Mouse (Mus musculus): Measurements from ENCODE around the gene 2010300C02Rik.
"Not testable (repeated sequence)": the region's sequence is repeated elsewhere in the genome, so short reads cannot be mapped to it uniquely, and the experiment has no call there.

The 2010300C02Rik gene

GRCm38 (mm10) chr1:37719761-37720640, at the start of gene 2010300C02Rik:
Gene 2010300C02Rik (minus strand): TSS chr1:37720085.
- peak in 1 of 2 experiments; percentile 17 for DNase-seq

GRCm38 (mm10) chr1:37759407-37759806, 39.5 kb upstream of the 2010300C02Rik start:
- DNase-seq: no peak

GRCm38 (mm10) chr1:37744650-37745259, 24.9 kb upstream of the 2010300C02Rik start:
- DNase-seq: no peak

- DNase-seq: no peak
These were observed 22.9 kb upstream of the 2010300C02Rik start for GRCm38 (mm10) chr1:37742602-37743270.

- no peak for DNase-seq
These were observed 22.2 kb upstream of the 2010300C02Rik start for GRCm38 (mm10) chr1:37742126-37742525.

- no peak for DNase-seq
These were observed 20.4 kb upstream of the 2010300C02Rik start for GRCm38 (mm10) chr1:37740161-37740802.

- no peak for DNase-seq
These were observed 19.0 kb upstream of the 2010300C02Rik start for GRCm38 (mm10) chr1:37738895-37739294.

- DNase-seq: no peak
These were observed 17.2 kb upstream of the 2010300C02Rik start for GRCm38 (mm10) chr1:37737045-37737444.

GRCm38 (mm10) chr1:37735932-37736331, 16.0 kb upstream of the 2010300C02Rik start:
- DNase-seq: no peak

GRCm38 (mm10) chr1:37734841-37735240, 15.0 kb upstream of the 2010300C02Rik start:
- DNase-seq: no peak

- DNase-seq: no peak
These were observed 9.5 kb upstream of the 2010300C02Rik start for GRCm38 (mm10) chr1:37729353-37729752.

- DNase-seq: no peak
These were observed 8.2 kb upstream of the 2010300C02Rik start for GRCm38 (mm10) chr1:37728053-37728452.

GRCm38 (mm10) chr1:37727186-37727585, 7.3 kb upstream of the 2010300C02Rik start:
- DNase-seq: no peak

- no peak for DNase-seq
These were observed 6.5 kb upstream of the 2010300C02Rik start for GRCm38 (mm10) chr1:37726426-37726825.

GRCm38 (mm10) chr1:37725880-37726279, 6.0 kb upstream of the 2010300C02Rik start:
- DNase-seq: no peak

- no peak for DNase-seq
These were observed 1.2 kb upstream of the 2010300C02Rik start for GRCm38 (mm10) chr1:37721092-37721491.

GRCm38 (mm10) chr1:37719030-37719723, 708 bp downstream of the 2010300C02Rik start:
- DNase-seq: no peak

- no peak for DNase-seq
These were observed 1.4 kb downstream of the 2010300C02Rik start for GRCm38 (mm10) chr1:37718516-37718915.

GRCm38 (mm10) chr1:37717415-37718195, 2.3 kb downstream of the 2010300C02Rik start:
- DNase-seq: no peak

GRCm38 (mm10) chr1:37712357-37712737, 7.5 kb downstream of the 2010300C02Rik start:
- not testable (repeated sequence) for DNase-seq

- no peak for DNase-seq
These were observed 8.1 kb downstream of the 2010300C02Rik start for GRCm38 (mm10) chr1:37711596-37712356.

Data from kidney, adult 8-10 months (tissue).